Mouse (Mus musculus): ENCODE measurements around the gene Mob2. TPM values are rescaled to one million over a fixed set of nuclear protein-coding genes. Genes with fewer than 3 reads are reported as not detected.

The Mob2 gene
- polyA plus RNA-seq, 1 experiment from 2014 or later = 64.4 TPM

DNA sequence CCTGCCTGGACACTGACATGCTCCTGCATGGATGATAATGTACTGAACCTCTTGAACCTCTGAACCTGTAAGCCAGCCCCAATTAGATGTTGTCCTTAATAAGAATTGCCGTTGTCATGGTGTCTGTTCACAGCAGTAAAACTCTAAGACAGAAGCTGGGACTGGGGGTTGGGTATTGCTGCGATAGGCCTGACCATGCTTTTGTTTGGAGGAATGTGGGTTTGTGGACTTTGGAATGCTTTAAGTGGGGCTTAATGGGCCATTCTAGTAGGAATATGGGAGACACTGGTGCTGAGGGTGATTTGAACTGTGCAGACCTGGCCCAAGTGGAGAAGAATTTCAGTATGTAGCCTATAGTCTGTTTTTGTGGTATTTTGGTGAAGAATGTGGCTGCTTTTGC, 15.5 kb downstream of the Mob2 start:
- Histone ChIP-seq H3K36me3 (ENCODE audit: control insufficient read depth, insufficient read depth, low read length) (no peaks in the 10 kb centered on the region), H3K4me3 (ENCODE audit: low read length) (no peak overlapping the region), H3K9ac (ENCODE audit: low read depth, low read length) (no peak overlapping the region), H3K27me3 (replicated peaks; ENCODE audit: control insufficient read depth, insufficient read depth, low read length) (no peaks in the 10 kb centered on the region), H3K27ac (ENCODE audit: low read length) (peak overlapping the region; percentile 61), H3K4me1 (ENCODE audit: control insufficient read depth, insufficient read depth, low read length) (peaks cover 10% of the 10 kb centered on the region), H3K9me3 (ENCODE audit: control insufficient read depth, low read length) (no peaks in the 10 kb centered on the region), H3K4me2 (ENCODE audit: low read depth, low read length) (no peak overlapping the region)
- WGBS = 40% methylated on average over 2 of the region's 2 CpGs
- peak; percentile 54 for ATAC-seq

DNA sequence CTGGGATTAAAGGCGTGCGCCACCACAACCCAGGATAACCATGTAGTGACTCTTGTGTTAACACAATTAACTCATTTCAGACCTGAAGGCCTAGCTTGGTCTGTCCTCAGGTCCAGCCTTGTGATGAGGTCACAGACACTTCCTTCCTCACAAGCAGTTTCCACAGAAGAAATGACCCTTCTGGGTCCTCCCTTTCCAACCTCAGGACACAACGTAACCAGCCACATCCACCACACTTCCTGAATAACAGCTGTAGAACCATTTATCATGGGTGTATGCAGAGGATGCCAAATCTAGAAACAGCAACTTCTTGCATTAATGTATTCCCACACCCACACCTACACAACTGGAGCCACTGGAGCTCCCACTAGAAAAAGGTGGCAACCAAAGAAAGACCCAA, 20.1 kb downstream of the Mob2 start:
- 74% methylated on average over 3 of the region's 3 CpGs for WGBS
- no peaks in the 10 kb centered on the region for H3K9me3 ChIP-seq (ENCODE audit: control insufficient read depth, low read length)
- no peaks in the 10 kb centered on the region for H3K36me3 ChIP-seq (ENCODE audit: control insufficient read depth, insufficient read depth, low read length)
- peaks cover 19% of the 10 kb centered on the region for H3K4me1 ChIP-seq (ENCODE audit: control insufficient read depth, insufficient read depth, low read length)
- no peak overlapping the region for H3K9ac ChIP-seq (ENCODE audit: low read depth, low read length)
- ATAC-seq = no peak
- no peak overlapping the region for H3K4me3 ChIP-seq (ENCODE audit: low read length)
- H3K4me2 ChIP-seq (ENCODE audit: low read depth, low read length) = no peak overlapping the region
- H3K27me3 ChIP-seq (replicated peaks; ENCODE audit: control insufficient read depth, insufficient read depth, low read length) = no peaks in the 10 kb centered on the region
- no peak overlapping the region for H3K27ac ChIP-seq (ENCODE audit: low read length)

DNA sequence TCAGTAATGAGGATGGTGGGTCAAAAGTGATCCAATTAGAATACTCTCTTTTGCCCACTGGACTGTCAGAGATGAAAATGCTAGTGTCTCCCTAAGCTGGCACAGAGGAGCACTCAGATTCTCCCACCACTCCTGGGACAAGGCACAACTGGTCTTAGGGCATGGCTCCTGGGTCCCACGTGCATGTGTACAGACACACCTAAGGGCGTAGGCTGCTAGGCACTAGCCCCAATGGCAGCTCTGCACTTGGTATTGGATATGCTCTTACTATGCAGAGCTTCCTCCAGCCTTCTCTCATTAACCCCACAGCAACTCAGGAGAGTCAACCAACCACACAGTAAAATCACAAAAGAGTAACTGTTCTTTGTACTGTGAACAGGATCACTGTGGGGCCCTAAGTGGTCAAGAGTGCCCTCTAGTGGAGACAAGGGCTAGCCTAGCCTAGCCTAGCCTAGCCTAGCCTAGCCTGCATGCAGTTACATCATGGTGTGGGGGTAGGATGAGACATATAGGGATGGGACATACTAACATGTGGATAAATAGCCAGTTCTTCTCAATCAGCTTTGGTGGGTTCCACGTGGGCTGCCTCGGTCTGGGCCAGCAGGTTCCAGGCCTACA, 23.2 kb downstream of the Mob2 start:
- Histone ChIP-seq H3K4me3 (ENCODE audit: low read length) (no peak overlapping the region), H3K27me3 (replicated peaks; ENCODE audit: control insufficient read depth, insufficient read depth, low read length) (no peaks in the 10 kb centered on the region), H3K36me3 (ENCODE audit: control insufficient read depth, insufficient read depth, low read length) (no peaks in the 10 kb centered on the region), H3K27ac (ENCODE audit: low read length) (peak overlapping the region; percentile 38), H3K4me1 (ENCODE audit: control insufficient read depth, insufficient read depth, low read length) (peaks cover 32% of the 10 kb centered on the region), H3K9ac (ENCODE audit: low read depth, low read length) (no peak overlapping the region), H3K9me3 (ENCODE audit: control insufficient read depth, low read length) (no peaks in the 10 kb centered on the region), H3K4me2 (ENCODE audit: low read depth, low read length) (no peak overlapping the region)
- 69% methylated on average over 4 of the region's 4 CpGs for WGBS
- ATAC-seq = peak; percentile 69

DNA sequence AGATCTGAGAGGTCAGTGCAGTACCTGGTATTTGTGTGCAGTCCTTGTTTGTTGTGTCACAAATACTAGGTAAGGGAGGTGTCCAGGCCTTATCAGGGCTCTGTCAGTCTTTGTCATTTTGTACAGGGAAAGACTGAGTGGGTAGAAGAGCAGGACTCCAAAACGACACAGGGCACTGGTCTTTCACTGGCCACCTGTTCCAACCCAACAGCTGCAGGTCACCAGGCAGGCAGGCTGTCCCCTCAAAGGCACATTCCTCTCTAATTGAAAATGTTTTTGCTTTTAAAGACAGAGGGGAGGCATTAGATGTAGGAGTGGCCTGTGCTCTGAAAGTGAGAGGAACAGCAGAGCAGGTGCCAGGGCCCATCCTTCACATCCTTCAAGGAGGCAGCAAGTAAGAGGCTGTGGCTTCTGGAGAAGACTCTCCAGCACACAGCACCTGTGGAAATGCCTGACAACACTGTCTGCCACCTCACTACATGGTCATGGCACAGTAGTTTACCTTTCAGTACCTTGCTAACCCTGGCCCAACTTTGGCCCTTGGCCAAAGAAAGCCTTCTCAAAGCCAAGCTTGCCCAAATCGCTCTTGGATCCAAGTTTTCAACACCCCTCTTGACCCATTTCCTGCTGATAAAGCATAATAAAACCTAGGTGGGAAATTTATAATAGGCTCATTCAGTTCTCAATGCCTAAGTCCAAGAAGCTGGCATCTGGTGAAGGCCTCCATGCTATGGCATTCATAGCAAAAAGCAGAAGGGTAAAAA, 25.6 kb downstream of the Mob2 start:
- H3K9ac ChIP-seq (ENCODE audit: low read depth, low read length) = no peak overlapping the region
- H3K4me2 ChIP-seq (ENCODE audit: low read depth, low read length) = no peak overlapping the region
- H3K27ac ChIP-seq (ENCODE audit: low read length) = no peak overlapping the region
- peaks cover 34% of the 10 kb centered on the region for H3K4me1 ChIP-seq (ENCODE audit: control insufficient read depth, insufficient read depth, low read length)
- no peaks in the 10 kb centered on the region for H3K27me3 ChIP-seq (replicated peaks; ENCODE audit: control insufficient read depth, insufficient read depth, low read length)
- no peak for ATAC-seq
- H3K4me3 ChIP-seq (ENCODE audit: low read length) = no peak overlapping the region
- WGBS = 52% methylated on average over 2 of the region's 2 CpGs
- H3K36me3 ChIP-seq (ENCODE audit: control insufficient read depth, insufficient read depth, low read length) = no peaks in the 10 kb centered on the region
- H3K9me3 ChIP-seq (ENCODE audit: control insufficient read depth, low read length) = no peaks in the 10 kb centered on the region

DNA sequence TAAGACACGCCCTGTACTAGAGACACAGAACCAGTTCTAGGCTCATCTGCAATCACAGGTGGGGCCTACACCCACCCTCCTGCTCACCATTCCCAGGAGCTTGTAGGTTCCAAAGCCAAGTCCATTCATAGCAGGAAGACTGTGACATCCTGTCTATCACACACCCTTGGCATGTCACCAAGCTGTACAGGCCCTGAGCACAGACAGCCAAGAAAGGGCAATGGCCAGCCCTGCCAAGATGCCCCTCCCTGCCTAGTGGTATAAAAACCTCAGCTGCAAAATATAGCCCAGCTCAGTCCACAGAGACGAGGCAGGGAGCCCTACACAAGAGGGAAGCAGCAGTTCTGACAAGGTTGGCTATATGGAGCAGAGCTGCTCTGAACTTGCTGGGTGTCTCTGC, 26.7 kb downstream of the Mob2 start:
- H3K27me3 ChIP-seq (replicated peaks; ENCODE audit: control insufficient read depth, insufficient read depth, low read length) = no peaks in the 10 kb centered on the region
- H3K4me1 ChIP-seq (ENCODE audit: control insufficient read depth, insufficient read depth, low read length) = peaks cover 34% of the 10 kb centered on the region
- H3K9ac ChIP-seq (ENCODE audit: low read depth, low read length) = no peak overlapping the region
- no peaks in the 10 kb centered on the region for H3K36me3 ChIP-seq (ENCODE audit: control insufficient read depth, insufficient read depth, low read length)
- no peak overlapping the region for H3K27ac ChIP-seq (ENCODE audit: low read length)
- WGBS = 66% methylated on average over 2 of the region's 2 CpGs
- no peaks in the 10 kb centered on the region for H3K9me3 ChIP-seq (ENCODE audit: control insufficient read depth, low read length)
- peak; percentile 61 for ATAC-seq
- no peak overlapping the region for H3K4me3 ChIP-seq (ENCODE audit: low read length)
- H3K4me2 ChIP-seq (ENCODE audit: low read depth, low read length) = no peak overlapping the region

DNA sequence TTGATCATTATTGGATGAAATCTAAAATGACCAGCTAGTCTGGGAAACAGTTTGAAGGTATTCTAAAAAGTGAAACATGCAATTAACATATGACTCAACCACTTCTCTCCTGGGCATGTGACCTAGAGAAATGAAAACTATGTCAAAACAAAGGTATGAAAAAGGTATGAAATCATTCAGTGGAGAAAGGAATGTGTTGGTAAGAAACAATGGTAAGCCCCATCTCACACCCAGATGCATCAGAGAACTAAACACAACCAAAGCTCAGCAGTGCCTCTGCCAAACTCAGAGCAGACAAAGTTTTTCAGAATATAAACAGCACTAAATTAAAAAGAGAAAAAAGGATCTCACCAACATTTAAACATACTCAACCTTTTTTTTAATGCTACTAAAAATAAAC, 30.8 kb downstream of the Mob2 start:
- no peaks in the 10 kb centered on the region for H3K9me3 ChIP-seq (ENCODE audit: control insufficient read depth, low read length)
- H3K4me3 ChIP-seq (ENCODE audit: low read length) = no peak overlapping the region
- H3K4me2 ChIP-seq (ENCODE audit: low read depth, low read length) = no peak overlapping the region
- H3K4me1 ChIP-seq (ENCODE audit: control insufficient read depth, insufficient read depth, low read length) = peaks cover 33% of the 10 kb centered on the region
- no peaks in the 10 kb centered on the region for H3K36me3 ChIP-seq (ENCODE audit: control insufficient read depth, insufficient read depth, low read length)
- no peak for ATAC-seq
- H3K27ac ChIP-seq (ENCODE audit: low read length) = no peak overlapping the region
- no peak overlapping the region for H3K9ac ChIP-seq (ENCODE audit: low read depth, low read length)
- H3K27me3 ChIP-seq (replicated peaks; ENCODE audit: control insufficient read depth, insufficient read depth, low read length) = no peaks in the 10 kb centered on the region

DNA sequence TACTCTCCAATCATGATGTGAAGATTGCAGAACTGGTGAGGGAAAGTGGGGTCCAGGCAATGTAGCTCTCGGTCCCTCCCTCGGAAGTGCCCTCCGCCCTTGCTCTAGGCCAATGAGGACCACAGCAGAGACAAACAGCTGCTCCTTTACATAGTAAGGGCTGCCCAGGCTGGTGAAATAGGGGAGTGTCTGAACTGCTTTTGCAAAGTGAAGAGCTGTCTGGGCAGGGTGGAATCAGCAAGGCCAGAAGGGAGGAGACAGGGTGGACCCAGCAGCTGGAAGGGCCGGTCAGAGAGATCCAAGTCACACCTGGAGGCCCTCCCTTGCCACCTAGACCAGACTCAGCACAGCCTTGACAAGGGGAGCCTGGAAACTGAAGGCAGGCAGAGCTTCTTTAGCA, 34.9 kb downstream of the Mob2 start:
- no peaks in the 10 kb centered on the region for H3K9me3 ChIP-seq (ENCODE audit: control insufficient read depth, low read length)
- H3K4me2 ChIP-seq (ENCODE audit: low read depth, low read length) = no peak overlapping the region
- H3K9ac ChIP-seq (ENCODE audit: low read depth, low read length) = no peak overlapping the region
- H3K4me3 ChIP-seq (ENCODE audit: low read length) = no peak overlapping the region
- no peaks in the 10 kb centered on the region for H3K36me3 ChIP-seq (ENCODE audit: control insufficient read depth, insufficient read depth, low read length)
- peaks cover 27% of the 10 kb centered on the region for H3K4me1 ChIP-seq (ENCODE audit: control insufficient read depth, insufficient read depth, low read length)
- peak; percentile 71 for ATAC-seq
- 61% methylated on average over 4 of the region's 4 CpGs for WGBS
- H3K27ac ChIP-seq (ENCODE audit: low read length) = peak overlapping the region; percentile 1; the same call in 1 of the 2 replicates
- H3K27me3 ChIP-seq (replicated peaks; ENCODE audit: control insufficient read depth, insufficient read depth, low read length) = no peaks in the 10 kb centered on the region

DNA sequence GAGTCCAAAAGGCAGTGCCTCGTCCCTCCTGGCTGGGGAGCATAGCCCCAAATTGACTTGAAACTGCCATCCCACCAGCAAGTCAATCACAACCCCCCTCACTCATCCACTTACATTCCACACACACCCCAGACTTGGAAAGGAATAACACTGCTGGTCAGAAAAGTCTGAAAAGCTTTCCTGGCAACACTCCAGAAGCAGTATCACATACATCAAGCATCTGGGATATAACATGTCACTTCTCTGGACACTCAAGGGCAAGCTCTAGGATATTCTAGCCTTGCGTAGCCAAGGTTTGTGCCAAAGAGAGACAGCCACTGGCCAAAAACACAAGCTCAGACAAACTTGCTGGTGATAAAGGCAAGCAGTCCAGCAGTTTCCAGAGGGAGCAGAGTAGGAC, 35.7 kb downstream of the Mob2 start:
- no peak overlapping the region for H3K4me2 ChIP-seq (ENCODE audit: low read depth, low read length)
- WGBS = 55% methylated on average over 2 of the region's 2 CpGs
- H3K27me3 ChIP-seq (replicated peaks; ENCODE audit: control insufficient read depth, insufficient read depth, low read length) = no peaks in the 10 kb centered on the region
- H3K9ac ChIP-seq (ENCODE audit: low read depth, low read length) = no peak overlapping the region
- no peaks in the 10 kb centered on the region for H3K9me3 ChIP-seq (ENCODE audit: control insufficient read depth, low read length)
- no peaks in the 10 kb centered on the region for H3K36me3 ChIP-seq (ENCODE audit: control insufficient read depth, insufficient read depth, low read length)
- ATAC-seq = no peak
- no peak overlapping the region for H3K4me3 ChIP-seq (ENCODE audit: low read length)
- peak overlapping the region; percentile 1; the same call in 1 of the 2 replicates for H3K27ac ChIP-seq (ENCODE audit: low read length)
- H3K4me1 ChIP-seq (ENCODE audit: control insufficient read depth, insufficient read depth, low read length) = peaks cover 33% of the 10 kb centered on the region

DNA sequence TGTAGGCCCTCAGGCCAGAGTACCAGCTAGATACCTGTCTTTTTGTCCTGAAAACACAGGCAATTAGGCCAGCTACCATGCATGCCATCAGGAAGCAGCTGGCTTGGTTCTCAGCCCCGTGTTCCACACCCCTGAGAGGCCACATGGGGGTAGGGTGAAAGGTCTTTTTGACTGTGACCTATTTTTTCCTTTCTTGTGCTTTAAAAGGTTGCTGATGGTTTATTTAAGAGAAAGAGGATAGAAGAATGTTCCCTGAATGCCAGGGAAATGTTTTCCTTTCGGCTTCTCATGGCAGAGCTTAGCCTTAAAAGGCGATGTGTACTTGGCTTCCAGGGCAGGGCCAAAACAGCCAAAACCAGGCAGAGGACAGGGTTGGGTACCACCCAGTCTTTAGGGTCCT, 40.0 kb downstream of the Mob2 start:
- H3K4me1 ChIP-seq (ENCODE audit: control insufficient read depth, insufficient read depth, low read length) = peaks cover 33% of the 10 kb centered on the region
- H3K4me2 ChIP-seq (ENCODE audit: low read depth, low read length) = no peak overlapping the region
- peak overlapping the region; percentile 47 for H3K27ac ChIP-seq (ENCODE audit: low read length)
- H3K27me3 ChIP-seq (replicated peaks; ENCODE audit: control insufficient read depth, insufficient read depth, low read length) = no peaks in the 10 kb centered on the region
- no peaks in the 10 kb centered on the region for H3K36me3 ChIP-seq (ENCODE audit: control insufficient read depth, insufficient read depth, low read length)
- 49% methylated on average over 3 of the region's 3 CpGs for WGBS
- no peak overlapping the region for H3K9ac ChIP-seq (ENCODE audit: low read depth, low read length)
- ATAC-seq = peak; percentile 58
- no peak overlapping the region for H3K4me3 ChIP-seq (ENCODE audit: low read length)
- no peaks in the 10 kb centered on the region for H3K9me3 ChIP-seq (ENCODE audit: control insufficient read depth, low read length)

Data from intestine, embryonic 16.5 days (tissue).